Mouse (Mus musculus) liver, embryonic 11.5 days (tissue): ENCODE measurements around the gene Heatr5a. TPM values are rescaled to one million over a fixed set of nuclear protein-coding genes. Genes with fewer than 3 reads are reported as not detected.

Experiments
- ATAC-seq: fragments of 200-750 bp; cut with Nextera tagmentation; replicated peaks from 2 replicates; pipeline ENCODE4 v1.8.0; 2017; ENCODE audit warnings: moderate number of reproducible peaks, mild to moderate bottlenecking, moderate TSS enrichment, moderate library complexity; ENCODE audit not compliant: low FRiP score
- DNase-seq: peaks from one replicate; pipeline ENCODE4 v3.0.0-alpha.2; 2017; ENCODE audit warnings: low spot score
- H3K27ac ChIP-seq: fragments of 300-500 bp; sonication (generic); 2 replicates; pipeline ENCODE4 v1.5.1; 2014; ENCODE audit warnings: mild to moderate bottlenecking, low read depth, low read length, control low read depth
- H3K27me3 ChIP-seq: fragments of 300-500 bp; sonication (generic); replicated peaks from 2 replicates; pipeline ENCODE4 v1.6.1; 2014; ENCODE audit warnings: low read length, mixed read lengths; ENCODE audit not compliant: control insufficient read depth, insufficient read depth
- H3K36me3 ChIP-seq: fragments of 300-500 bp; sonication (generic); 2 replicates; pipeline ENCODE4 v1.6.1; 2014; ENCODE audit warnings: mild to moderate bottlenecking, low read length, moderate library complexity, mixed read lengths; ENCODE audit not compliant: control insufficient read depth, insufficient read depth
- H3K4me1 ChIP-seq: fragments of 300-500 bp; sonication (generic); replicated peaks from 2 replicates; pipeline ENCODE4 v1.6.1; 2014; ENCODE audit warnings: low read length, mixed read lengths; ENCODE audit not compliant: control insufficient read depth, insufficient read depth
- H3K4me2 ChIP-seq: fragments of 300-500 bp; sonication (generic); 2 replicates; pipeline ENCODE4 v1.6.1; 2014; ENCODE audit warnings: mild to moderate bottlenecking, control low read depth, moderate library complexity
- H3K4me3 ChIP-seq: fragments of 300-500 bp; sonication (generic); 2 replicates; pipeline ENCODE4 v1.5.1; 2014; ENCODE audit warnings: low read depth, low read length, control low read depth
- H3K9ac ChIP-seq: fragments of 300-500 bp; sonication (generic); 2 replicates; pipeline ENCODE4 v1.6.1; 2014; ENCODE audit warnings: low read depth, low read length, control low read depth
- H3K9me3 ChIP-seq: fragments of 300-500 bp; sonication (generic); 2 replicates; pipeline ENCODE4 v1.6.1; 2016; ENCODE audit warnings: low read length, inconsistent platforms, mixed read lengths; ENCODE audit not compliant: control insufficient read depth
- WGBS: fragments of 180-500 bp; shearing (Covaris S2); extraction: QIAGEN DNeasy Blood & Tissue Kit; methylation state at CpG from one replicate; pipeline ENCODE4 v1.1.7; 2014; 5-methylcytosine and 5-hydroxymethylcytosine counted together
- polyA plus RNA-seq: library from polyadenylated mRNA; unstranded; fragments of >200 nt; fragmentation: Nextera tagmentation; extraction: Ambion mirVana; gene quantifications from 2 replicates; pipeline ENCODE4 v1.2.1, GENCODE M21; 2014

Heatr5a gene
- polyA plus RNA-seq, 1 experiment from 2014 or later, result 18.9 TPM

GRCm38 (mm10) chr12:51884801-51885200 lies 86.3 kb downstream of the Heatr5a start:
- no peak overlapping the region for H3K27ac ChIP-seq
- H3K9me3 ChIP-seq, result no peaks in the 10 kb centered on the region
- no peaks in the 10 kb centered on the region for H3K27me3 ChIP-seq
- peaks cover 23% of the 10 kb centered on the region for H3K36me3 ChIP-seq
- DNase-seq (no peak), ATAC-seq (no peak)
- WGBS, result 84% methylated on average over 2 of the region's 2 CpGs
- peaks cover 6% of the 10 kb centered on the region for H3K4me1 ChIP-seq
- H3K9ac ChIP-seq, result no peak overlapping the region
- H3K4me2 ChIP-seq, result no peak overlapping the region
- H3K4me3 ChIP-seq, result no peak overlapping the region

GRCm38 (mm10) chr12:51883297-51883805 lies 87.8 kb downstream of the Heatr5a start:
- no peak overlapping the region for H3K4me3 ChIP-seq
- WGBS, result 61% methylated on average over 9 of the region's 9 CpGs
- peak overlapping the region; percentile 71 for H3K27ac ChIP-seq
- H3K9me3 ChIP-seq, result no peaks in the 10 kb centered on the region
- peaks cover 29% of the 10 kb centered on the region for H3K36me3 ChIP-seq
- no peaks in the 10 kb centered on the region for H3K27me3 ChIP-seq
- ATAC-seq, result peak; percentile 95
- H3K9ac ChIP-seq, result 0 out of 2 replicates have a peak overlapping the region, but pooled peaks have one; percentile 12
- peaks cover 6% of the 10 kb centered on the region for H3K4me1 ChIP-seq
- DNase-seq, result no peak
- H3K4me2 ChIP-seq, result 0 out of 2 replicates have a peak overlapping the region, but pooled peaks have one; percentile 12

GRCm38 (mm10) chr12:51882606-51883296 lies 88.4 kb downstream of the Heatr5a start:
- H3K4me1 ChIP-seq, result peaks cover 6% of the 10 kb centered on the region
- H3K4me3 ChIP-seq, result no peak overlapping the region
- peak overlapping the region; percentile 71 for H3K27ac ChIP-seq
- no peaks in the 10 kb centered on the region for H3K27me3 ChIP-seq
- WGBS, result 88% methylated on average over 6 of the region's 6 CpGs
- no peaks in the 10 kb centered on the region for H3K9me3 ChIP-seq
- H3K4me2 ChIP-seq, result no peak overlapping the region
- H3K9ac ChIP-seq, result no peak overlapping the region
- ATAC-seq, result no peak
- no peak for DNase-seq
- peaks cover 25% of the 10 kb centered on the region for H3K36me3 ChIP-seq

GRCm38 (mm10) chr12:51881775-51882174 lies 89.3 kb downstream of the Heatr5a start:
- Histone ChIP-seq H3K4me3 (no peak overlapping the region), H3K27ac (no peak overlapping the region), H3K4me2 (no peak overlapping the region), H3K27me3 (no peaks in the 10 kb centered on the region), H3K4me1 (peaks cover 6% of the 10 kb centered on the region), H3K36me3 (peaks cover 32% of the 10 kb centered on the region), H3K9me3 (no peaks in the 10 kb centered on the region), H3K9ac (no peak overlapping the region)
- WGBS, result 87% methylated on average over 2 of the region's 2 CpGs
- ATAC-seq, result no peak
- DNase-seq, result no peak

- Histone ChIP-seq H3K4me1 (peaks cover 2% of the 10 kb centered on the region), H3K27ac (no peak overlapping the region), H3K9ac (no peak overlapping the region), H3K4me2 (no peak overlapping the region), H3K4me3 (no peak overlapping the region), H3K27me3 (no peaks in the 10 kb centered on the region), H3K36me3 (0 out of 2 replicates have a peak, but pooled peaks cover 3% of the 10 kb centered on the region), H3K9me3 (no peaks in the 10 kb centered on the region)
- ATAC-seq (no peak; the same call in 1 of the 2 replicates), DNase-seq (no peak)
- 40% methylated on average over 11 of the region's 11 CpGs for WGBS
Measured at GRCm38 (mm10) chr12:51871446-51872144, 99.5 kb downstream of the Heatr5a start.

GRCm38 (mm10) chr12:51869511-51869910 lies 101.6 kb downstream of the Heatr5a start:
- no peak overlapping the region for H3K4me3 ChIP-seq
- no peak overlapping the region for H3K27ac ChIP-seq
- H3K4me1 ChIP-seq, result peaks cover 16% of the 10 kb centered on the region
- no peak for DNase-seq
- no peak overlapping the region for H3K4me2 ChIP-seq
- WGBS, result 79% methylated on average over 3 of the region's 3 CpGs
- ATAC-seq, result no peak
- no peaks in the 10 kb centered on the region for H3K9me3 ChIP-seq
- no peaks in the 10 kb centered on the region for H3K36me3 ChIP-seq
- H3K9ac ChIP-seq, result no peak overlapping the region
- no peaks in the 10 kb centered on the region for H3K27me3 ChIP-seq

- Histone ChIP-seq H3K36me3 (no peaks in the 10 kb centered on the region), H3K4me1 (peaks cover 14% of the 10 kb centered on the region), H3K27me3 (no peaks in the 10 kb centered on the region), H3K9ac (no peak overlapping the region), H3K4me3 (no peak overlapping the region), H3K4me2 (no peak overlapping the region), H3K27ac (no peak overlapping the region), H3K9me3 (no peaks in the 10 kb centered on the region)
- ATAC-seq (no peak), DNase-seq (no peak)
- whole genome bisulfite sequencing, result 79% methylated on average over 8 of the region's 8 CpGs
Measured at GRCm38 (mm10) chr12:51867076-51867475, 104.0 kb downstream of the Heatr5a start.

GRCm38 (mm10) chr12:51866226-51866910 lies 104.8 kb downstream of the Heatr5a start:
- Histone ChIP-seq H3K27me3 (no peaks in the 10 kb centered on the region), H3K36me3 (no peaks in the 10 kb centered on the region), H3K9ac (peak overlapping the region; percentile 22; the same call in 1 of the 2 replicates), H3K4me2 (no peak overlapping the region), H3K4me1 (peaks cover 13% of the 10 kb centered on the region), H3K27ac (peak overlapping the region; percentile 28; the same call in 1 of the 2 replicates), H3K4me3 (no peak overlapping the region), H3K9me3 (no peaks in the 10 kb centered on the region)
- DNase-seq, result no peak
- WGBS, result 66% methylated on average over 13 of the region's 13 CpGs
- peak; percentile 16; the same call in 1 of the 2 replicates for ATAC-seq
